Mouse (Mus musculus) olfactory bulb, adult 2 months (tissue): ENCODE measurements around the gene Scfd2.

Experiments used
- CTCF ChIP-seq: fragments of 200-500 bp; IDR thresholded peaks from 2 replicates; pipeline ENCODE4 v1.5.1; 2012; ENCODE audit warnings: low read depth, mild to moderate bottlenecking, low read length, moderate library complexity; ENCODE audit not compliant: insufficient read depth
- POLR2A ChIP-seq: fragments of 200-500 bp; IDR thresholded peaks from 2 replicates; pipeline ENCODE4 v1.6.1; 2012; ENCODE audit warnings: mild to moderate bottlenecking, low read depth, low read length, moderate library complexity; ENCODE audit not compliant: insufficient read depth

GRCm38 (mm10) chr5:74358033-74358432, 173.5 kb downstream of the Scfd2 start:
- TF ChIP-seq POLR2A: no peak
- no peak for TF ChIP-seq CTCF
